Mouse (Mus musculus) kidney, adult 2 months (tissue): ENCODE measurements around the gene Dlst. TPM values are rescaled to one million over a fixed set of nuclear protein-coding genes. Genes with fewer than 3 reads are reported as not detected.
"Not testable (repeated sequence)": the region's sequence is repeated elsewhere in the genome, so short reads cannot be mapped to it uniquely, and the experiment has no call there.

ENCODE experiments used
- DNase-seq: peaks from one replicate; pipeline ENCODE4 v3.0.0; 2021
- H3K27ac ChIP-seq: fragments of 200-500 bp; 2 replicates; pipeline ENCODE4 v1.5.1; 2012; ENCODE audit warnings: low read depth, low read length, control low read depth, inconsistent platforms; ENCODE audit not compliant: insufficient read depth
- H3K27me3 ChIP-seq: fragments of 200-500 bp; replicated peaks from 2 replicates; pipeline ENCODE4 v1.6.1; 2012; ENCODE audit warnings: mild to moderate bottlenecking, moderate library complexity, low read length, inconsistent platforms; ENCODE audit not compliant: control insufficient read depth, insufficient read depth
- H3K36me3 ChIP-seq: fragments of 200-500 bp; 2 replicates; pipeline ENCODE4 v1.6.1; 2012; ENCODE audit warnings: mild to moderate bottlenecking, moderate library complexity, low read length, inconsistent platforms; ENCODE audit not compliant: control insufficient read depth, insufficient read depth
- H3K4me1 ChIP-seq: fragments of 200-500 bp; 2 replicates; pipeline ENCODE4 v1.6.1; 2011; ENCODE audit warnings: low read length; ENCODE audit not compliant: control insufficient read depth, insufficient read depth
- H3K4me3 ChIP-seq: fragments of 200-500 bp; 2 replicates; pipeline ENCODE4 v1.5.1; 2011; ENCODE audit warnings: mild to moderate bottlenecking, low read depth, low read length, control low read depth; ENCODE audit not compliant: insufficient read depth
- CTCF ChIP-seq: fragments of 200-500 bp; conservative IDR thresholded peaks from 2 replicates; pipeline ENCODE4 v1.5.1; 2011; ENCODE audit warnings: low read depth, mild to moderate bottlenecking, control low read depth, low read length, moderate library complexity, mixed read lengths; ENCODE audit not compliant: insufficient read depth, insufficient read length
- POLR2A ChIP-seq: fragments of 200-500 bp; IDR thresholded peaks from one replicate; pipeline ENCODE4 v1.6.1; 2011; ENCODE audit warnings: low read depth, low read length, control low read depth
- WGBS: fragments of 180-500 bp; shearing (Covaris S2); methylation state at CpG from one replicate; pipeline ENCODE4 v1.1.7; 2018; 5-methylcytosine and 5-hydroxymethylcytosine counted together
- polyA plus RNA-seq: library from polyadenylated mRNA; depleted of rRNA; stranded (reverse); fragments of >200 nt; gene quantifications from 2 replicates; pipeline ENCODE4 v1.2.3, GENCODE M21; 2012

The Dlst gene
- polyA plus RNA-seq, 1 experiment = 312 TPM

DNA sequence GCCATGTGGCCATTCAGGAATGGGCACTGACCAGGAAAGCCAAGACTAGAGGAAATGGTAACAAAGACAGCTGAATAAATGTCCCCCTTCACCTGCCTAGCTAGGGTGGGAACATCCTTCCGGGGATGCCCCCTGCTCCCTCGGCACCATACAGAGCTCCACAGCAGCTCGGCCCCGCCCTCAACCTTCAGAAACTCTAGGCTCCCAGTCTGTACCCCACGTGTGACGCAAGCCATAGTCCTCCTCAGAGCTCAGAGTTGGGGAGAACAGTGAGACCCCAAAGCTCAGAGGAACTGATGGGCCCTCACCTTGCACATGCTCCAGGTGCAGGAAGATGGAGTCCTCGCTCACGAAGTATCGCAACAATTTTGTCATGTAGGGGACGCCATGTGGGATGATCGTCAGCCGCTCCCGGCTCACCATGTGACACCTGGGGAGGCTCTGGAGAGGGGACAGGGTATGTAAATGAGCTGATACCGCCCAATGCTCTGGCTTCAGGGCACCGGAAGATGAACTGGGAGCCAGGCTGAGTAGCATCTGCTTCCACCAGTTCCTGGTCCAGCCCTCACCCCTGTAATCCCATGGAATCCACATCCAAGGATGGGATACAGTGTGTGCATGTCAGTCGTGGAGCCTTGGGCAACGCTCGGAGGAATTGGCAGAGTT lies 29.5 kb downstream of the Dlst start:
- WGBS = 54% methylated on average over 18 of the region's 18 CpGs
- no peaks in the 10 kb centered on the region for H3K36me3 ChIP-seq
- no peak overlapping the region for H3K27ac ChIP-seq
- no peaks in the 10 kb centered on the region for H3K4me1 ChIP-seq
- H3K4me3 ChIP-seq = no peak overlapping the region
- TF ChIP-seq POLR2A = no peak
- TF ChIP-seq CTCF = no peak
- no peak for DNase-seq
- H3K27me3 ChIP-seq = no peaks in the 10 kb centered on the region

DNA sequence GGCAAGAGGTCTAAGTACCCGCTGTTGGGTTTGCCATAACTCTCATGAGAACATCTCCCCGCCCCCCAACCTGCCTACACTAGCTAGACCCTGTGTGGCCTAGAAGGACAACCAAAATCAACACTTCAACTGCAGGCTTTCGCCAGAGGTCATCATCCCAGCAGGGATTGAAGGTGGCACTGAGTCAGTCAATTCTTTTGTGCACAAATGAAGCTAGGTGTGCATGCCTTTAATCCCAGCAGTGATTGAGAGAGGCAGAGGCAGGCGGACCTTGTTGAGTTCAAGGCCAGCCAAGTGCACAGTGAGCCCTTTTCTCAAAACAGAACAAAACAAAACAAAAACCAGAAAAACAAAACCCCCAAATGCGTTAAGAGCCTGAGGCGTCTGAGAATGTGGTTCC lies 30.5 kb downstream of the Dlst start:
- H3K36me3 ChIP-seq = no peaks in the 10 kb centered on the region
- no peaks in the 10 kb centered on the region for H3K4me1 ChIP-seq
- WGBS = 87% methylated on average over 6 of the region's 6 CpGs
- no peak overlapping the region for H3K27ac ChIP-seq
- H3K27me3 ChIP-seq = no peaks in the 10 kb centered on the region
- no peak for DNase-seq
- no peak for TF ChIP-seq POLR2A
- TF ChIP-seq CTCF = no peak
- no peak overlapping the region for H3K4me3 ChIP-seq

DNA sequence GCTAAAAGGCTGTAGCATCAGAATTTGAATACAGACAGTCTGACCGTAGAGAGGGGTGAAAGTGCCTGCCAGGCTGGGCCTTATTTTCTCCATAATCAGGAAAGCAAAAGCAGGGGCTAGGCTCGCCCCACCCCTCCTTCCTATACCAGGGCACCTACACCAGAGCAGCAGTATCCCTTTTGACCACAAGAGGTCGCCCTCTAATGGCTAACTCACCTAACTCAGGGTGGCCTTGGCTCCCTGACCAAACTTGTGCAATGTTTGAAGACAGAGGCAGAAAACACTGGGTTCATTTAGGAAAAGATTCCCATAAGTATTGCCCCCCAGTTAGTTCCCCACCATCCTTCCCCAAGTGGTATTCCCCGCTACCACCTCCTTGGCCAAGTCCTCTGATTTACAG lies 32.2 kb downstream of the Dlst start:
- WGBS = 19% methylated on average over 4 of the region's 4 CpGs
- H3K4me1 ChIP-seq = no peaks in the 10 kb centered on the region
- no peak overlapping the region for H3K27ac ChIP-seq
- TF ChIP-seq CTCF (peak; percentile 95), POLR2A (no peak)
- H3K4me3 ChIP-seq = no peak overlapping the region
- peak; percentile 83 for DNase-seq
- H3K27me3 ChIP-seq = no peaks in the 10 kb centered on the region
- no peaks in the 10 kb centered on the region for H3K36me3 ChIP-seq

DNA sequence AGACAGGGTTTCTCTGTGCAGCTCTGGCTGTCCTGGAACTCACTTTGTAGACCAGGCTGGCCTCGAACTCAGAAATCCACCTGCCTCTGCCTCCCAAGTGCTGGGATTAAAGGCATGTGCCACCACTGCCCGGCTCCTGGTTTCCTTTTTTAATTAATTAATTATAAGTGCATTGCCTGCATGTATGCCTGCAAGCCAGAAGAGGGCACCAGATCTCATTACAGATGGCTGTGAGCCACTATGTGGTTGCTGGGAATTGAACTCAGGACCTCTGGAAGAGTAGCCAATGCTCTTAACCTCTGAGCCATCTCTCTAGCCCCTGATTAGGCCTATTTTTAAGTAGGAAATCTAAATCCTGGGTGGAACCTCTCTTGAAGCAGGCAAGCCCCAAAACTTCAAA lies 33.6 kb downstream of the Dlst start:
- H3K27me3 ChIP-seq, H3K4me3 ChIP-seq, H3K27ac ChIP-seq, H3K4me1 ChIP-seq, H3K36me3 ChIP-seq, DNase-seq: not testable (repeated sequence)
- WGBS = 60% methylated on average over 2 of the region's 2 CpGs
- TF ChIP-seq CTCF = peak; percentile 14; the same call in 1 of the 2 replicates

DNA sequence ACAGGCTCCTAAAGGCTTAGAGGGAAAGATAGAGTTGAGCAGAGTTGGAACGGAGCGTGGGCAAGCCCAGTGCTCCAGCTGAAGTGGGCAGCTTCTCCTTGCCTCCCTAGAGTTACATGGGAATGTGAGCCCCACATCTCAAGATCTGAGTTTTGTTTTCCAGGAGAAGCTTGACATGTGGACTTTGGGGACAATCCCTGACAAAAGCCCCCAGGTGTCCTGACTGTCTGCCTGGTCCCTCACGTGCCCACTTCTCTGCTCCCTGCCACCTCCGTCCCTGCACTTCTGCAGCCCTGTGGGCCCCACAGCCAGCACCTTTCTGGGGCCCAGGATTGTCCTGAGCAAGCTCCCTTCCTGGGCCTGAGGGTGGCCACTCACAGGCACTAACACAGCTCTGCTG lies 34.2 kb downstream of the Dlst start:
- Histone ChIP-seq H3K27me3 (no peaks in the 10 kb centered on the region), H3K4me1 (no peaks in the 10 kb centered on the region), H3K4me3 (no peak overlapping the region), H3K36me3 (no peaks in the 10 kb centered on the region), H3K27ac (no peak overlapping the region)
- DNase-seq = no peak
- TF ChIP-seq POLR2A = no peak
- 94% methylated on average over 4 of the region's 4 CpGs for WGBS

DNA sequence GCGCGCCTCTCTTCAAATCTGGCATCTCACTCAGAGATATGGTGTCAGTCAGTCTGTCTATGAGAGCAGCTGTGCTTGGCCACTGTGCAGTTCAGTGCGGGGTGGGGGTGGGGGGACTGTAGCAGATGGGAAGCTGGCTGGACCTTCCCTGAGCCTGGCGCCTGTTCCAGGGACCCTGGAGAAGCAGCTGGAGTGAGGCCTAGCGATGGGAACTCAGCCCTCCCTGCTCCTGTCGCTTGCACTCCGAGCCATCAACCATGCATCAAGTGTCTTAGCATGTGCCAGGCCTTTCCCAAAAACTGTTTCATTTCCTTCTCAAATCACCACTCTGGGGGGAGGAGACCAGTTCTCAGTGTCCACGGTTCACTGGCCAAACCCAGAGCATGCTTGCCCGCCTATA lies 35.0 kb downstream of the Dlst start:
- no peak for DNase-seq
- no peak overlapping the region for H3K4me3 ChIP-seq
- H3K27ac ChIP-seq = no peak overlapping the region
- H3K36me3 ChIP-seq = no peaks in the 10 kb centered on the region
- no peaks in the 10 kb centered on the region for H3K27me3 ChIP-seq
- 75% methylated on average over 9 of the region's 9 CpGs for WGBS
- no peaks in the 10 kb centered on the region for H3K4me1 ChIP-seq
- no peak for TF ChIP-seq CTCF
- no peak for TF ChIP-seq POLR2A

DNA sequence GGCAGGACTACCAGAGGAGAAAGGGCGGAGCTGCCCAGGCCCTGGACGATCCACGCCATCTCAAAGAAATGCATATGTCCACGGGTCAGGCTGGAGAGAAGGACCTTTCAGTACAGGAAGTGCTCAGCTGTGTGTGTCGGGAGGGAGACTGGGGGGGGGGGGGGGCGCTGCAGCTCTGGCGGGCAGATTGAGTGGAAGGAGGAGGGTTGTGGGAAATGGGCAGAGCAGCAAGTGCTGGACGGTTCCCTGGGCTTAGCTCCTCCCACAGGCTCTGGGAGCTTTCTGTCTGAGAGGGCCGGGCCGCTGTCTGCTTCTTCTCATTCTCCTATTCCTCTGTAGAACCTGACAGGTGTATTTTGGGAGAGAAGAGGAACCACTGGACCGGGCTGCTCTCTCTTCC lies 35.7 kb downstream of the Dlst start:
- Histone ChIP-seq H3K4me3 (no peak overlapping the region), H3K4me1 (no peaks in the 10 kb centered on the region), H3K27ac (no peak overlapping the region), H3K27me3 (no peaks in the 10 kb centered on the region), H3K36me3 (no peaks in the 10 kb centered on the region)
- WGBS = 24% methylated on average over 10 of the region's 11 CpGs
- no peak for TF ChIP-seq CTCF
- no peak for TF ChIP-seq POLR2A
- no peak for DNase-seq
